Mouse (Mus musculus): ENCODE measurements around the gene Ccnd1. TPM values are rescaled to one million over a fixed set of nuclear protein-coding genes. Genes with fewer than 3 reads are reported as not detected.

Ccnd1 gene
- polyA plus RNA-seq, 1 experiment from 2014 or later, result 167 TPM

GRCm38 (mm10) chr7:144937490-144937889 is 2.2 kb downstream of the Ccnd1 start:
- Histone ChIP-seq H3K9ac (peak overlapping the region; percentile 92), H3K4me2 (replicated peaks) (peak overlapping the region; percentile 96), H3K4me1 (peaks cover 49% of the 10 kb centered on the region), H3K36me3 (peaks cover 48% of the 10 kb centered on the region), H3K27ac (peak overlapping the region; percentile 96), H3K4me3 (peak overlapping the region; percentile 75), H3K27me3 (no peaks in the 10 kb centered on the region), H3K9me3 (no peaks in the 10 kb centered on the region)
- 1% methylated on average over 20 of the region's 20 CpGs for WGBS
- ATAC-seq (ENCODE audit: low FRiP score, low read depth), result peak; percentile 20; the same call in 1 of the 2 replicates

GRCm38 (mm10) chr7:144936311-144936880 is 3.3 kb downstream of the Ccnd1 start:
- peaks cover 57% of the 10 kb centered on the region for H3K36me3 ChIP-seq
- peak overlapping the region; percentile 50 for H3K9ac ChIP-seq
- H3K4me2 ChIP-seq (replicated peaks), result peak overlapping the region; percentile 96
- no peaks in the 10 kb centered on the region for H3K9me3 ChIP-seq
- H3K27me3 ChIP-seq, result no peaks in the 10 kb centered on the region
- peaks cover 46% of the 10 kb centered on the region for H3K4me1 ChIP-seq
- H3K4me3 ChIP-seq, result peak overlapping the region; percentile 75
- H3K27ac ChIP-seq, result no peak overlapping the region
- 86% methylated on average over 4 of the region's 4 CpGs for WGBS
- no peak for ATAC-seq (ENCODE audit: low FRiP score, low read depth)

- H3K9me3 ChIP-seq, result no peaks in the 10 kb centered on the region
- WGBS, result 64% methylated on average over 5 of the region's 5 CpGs
- no peak overlapping the region for H3K4me2 ChIP-seq (replicated peaks)
Observed at GRCm38 (mm10) chr7:144935563-144935962, 4.2 kb downstream of the Ccnd1 start.

GRCm38 (mm10) chr7:144934901-144935300 is 4.8 kb downstream of the Ccnd1 start:
- Histone ChIP-seq H3K27ac (no peak overlapping the region), H3K4me3 (no peak overlapping the region), H3K9me3 (no peaks in the 10 kb centered on the region), H3K4me2 (replicated peaks) (no peak overlapping the region), H3K9ac (no peak overlapping the region), H3K4me1 (peaks cover 35% of the 10 kb centered on the region), H3K36me3 (peaks cover 69% of the 10 kb centered on the region), H3K27me3 (no peaks in the 10 kb centered on the region)
- 66% methylated on average over 5 of the region's 5 CpGs for WGBS
- no peak for ATAC-seq (ENCODE audit: low FRiP score, low read depth)

More at GRCm38 (mm10) chr7:144935563-144935962, 4.2 kb downstream of the Ccnd1 start:
- 0 out of 2 replicates have a peak overlapping the region, but pooled peaks have one; percentile 50 for H3K9ac ChIP-seq
- H3K4me3 ChIP-seq, result no peak overlapping the region
- ATAC-seq (ENCODE audit: low FRiP score, low read depth), result no peak
- H3K4me1 ChIP-seq, result peaks cover 42% of the 10 kb centered on the region
- peaks cover 63% of the 10 kb centered on the region for H3K36me3 ChIP-seq
- no peaks in the 10 kb centered on the region for H3K27me3 ChIP-seq
- H3K27ac ChIP-seq, result no peak overlapping the region

GRCm38 (mm10) chr7:144933796-144934195 is 5.9 kb downstream of the Ccnd1 start:
- WGBS, result 89% methylated on average over 8 of the region's 8 CpGs
- H3K4me3 ChIP-seq, result no peak overlapping the region

GRCm38 (mm10) chr7:144933336-144933735 is 6.4 kb downstream of the Ccnd1 start:
- Histone ChIP-seq H3K4me2 (replicated peaks) (no peak overlapping the region), H3K36me3 (peaks cover 80% of the 10 kb centered on the region), H3K4me3 (no peak overlapping the region), H3K4me1 (peaks cover 35% of the 10 kb centered on the region), H3K27ac (no peak overlapping the region), H3K27me3 (no peaks in the 10 kb centered on the region), H3K9ac (no peak overlapping the region), H3K9me3 (no peaks in the 10 kb centered on the region)
- no peak for ATAC-seq (ENCODE audit: low FRiP score, low read depth)
- 86% methylated on average over 3 of the region's 3 CpGs for WGBS

More at GRCm38 (mm10) chr7:144933796-144934195, 5.9 kb downstream of the Ccnd1 start:
- Histone ChIP-seq H3K9ac (no peak overlapping the region), H3K4me1 (peaks cover 35% of the 10 kb centered on the region), H3K4me2 (replicated peaks) (no peak overlapping the region), H3K27ac (no peak overlapping the region), H3K27me3 (no peaks in the 10 kb centered on the region), H3K9me3 (no peaks in the 10 kb centered on the region), H3K36me3 (peaks cover 79% of the 10 kb centered on the region)
- ATAC-seq (ENCODE audit: low FRiP score, low read depth), result no peak

- Histone ChIP-seq H3K27ac (peak overlapping the region; percentile 28; the same call in 1 of the 2 replicates), H3K4me2 (replicated peaks) (no peak overlapping the region), H3K36me3 (peaks cover 80% of the 10 kb centered on the region), H3K4me3 (no peak overlapping the region), H3K4me1 (peaks cover 35% of the 10 kb centered on the region), H3K27me3 (no peaks in the 10 kb centered on the region), H3K9me3 (no peaks in the 10 kb centered on the region), H3K9ac (0 out of 2 replicates have a peak overlapping the region, but pooled peaks have one; percentile 25)
- WGBS, result 74% methylated on average over 18 of the region's 18 CpGs
- ATAC-seq (ENCODE audit: low FRiP score, low read depth), result no peak
Observed at GRCm38 (mm10) chr7:144932389-144932937, 7.3 kb downstream of the Ccnd1 start.

GRCm38 (mm10) chr7:144931778-144932177 is 7.9 kb downstream of the Ccnd1 start:
- no peaks in the 10 kb centered on the region for H3K9me3 ChIP-seq
- no peak overlapping the region for H3K9ac ChIP-seq
- no peaks in the 10 kb centered on the region for H3K27me3 ChIP-seq
- 21% methylated on average over 3 of the region's 3 CpGs for WGBS
- H3K4me2 ChIP-seq (replicated peaks), result no peak overlapping the region
- no peak overlapping the region for H3K4me3 ChIP-seq
- no peak for ATAC-seq (ENCODE audit: low FRiP score, low read depth)
- 0 out of 2 replicates have a peak overlapping the region, but pooled peaks have one; percentile 28 for H3K27ac ChIP-seq
- peaks cover 28% of the 10 kb centered on the region for H3K4me1 ChIP-seq
- H3K36me3 ChIP-seq, result peaks cover 75% of the 10 kb centered on the region

GRCm38 (mm10) chr7:144929931-144930330 is 9.8 kb downstream of the Ccnd1 start:
- Histone ChIP-seq H3K9me3 (no peaks in the 10 kb centered on the region), H3K36me3 (peaks cover 57% of the 10 kb centered on the region), H3K27me3 (no peaks in the 10 kb centered on the region), H3K27ac (no peak overlapping the region; the same call in 1 of the 2 replicates), H3K9ac (no peak overlapping the region), H3K4me3 (no peak overlapping the region), H3K4me2 (replicated peaks) (no peak overlapping the region), H3K4me1 (peaks cover 17% of the 10 kb centered on the region)
- no peak for ATAC-seq (ENCODE audit: low FRiP score, low read depth)
- WGBS, result 72% methylated on average over 5 of the region's 5 CpGs

GRCm38 (mm10) chr7:144929506-144929905 is 10.2 kb downstream of the Ccnd1 start:
- Histone ChIP-seq H3K9ac (no peak overlapping the region), H3K4me2 (replicated peaks) (no peak overlapping the region), H3K27me3 (no peaks in the 10 kb centered on the region), H3K9me3 (no peaks in the 10 kb centered on the region), H3K27ac (no peak overlapping the region), H3K4me1 (peaks cover 15% of the 10 kb centered on the region), H3K4me3 (no peak overlapping the region), H3K36me3 (peaks cover 53% of the 10 kb centered on the region)
- 85% methylated on average over 8 of the region's 8 CpGs for WGBS
- no peak for ATAC-seq (ENCODE audit: low FRiP score, low read depth)

GRCm38 (mm10) chr7:144928889-144929210 is 10.9 kb downstream of the Ccnd1 start:
- Histone ChIP-seq H3K9me3 (no peaks in the 10 kb centered on the region), H3K4me3 (no peak overlapping the region), H3K27me3 (no peaks in the 10 kb centered on the region), H3K27ac (no peak overlapping the region), H3K4me2 (replicated peaks) (no peak overlapping the region), H3K36me3 (peaks cover 51% of the 10 kb centered on the region), H3K4me1 (peaks cover 13% of the 10 kb centered on the region), H3K9ac (no peak overlapping the region)
- ATAC-seq (ENCODE audit: low FRiP score, low read depth), result no peak; the same call in 1 of the 2 replicates
- 82% methylated on average over 6 of the region's 6 CpGs for WGBS

- Histone ChIP-seq H3K27ac (no peak overlapping the region), H3K27me3 (no peaks in the 10 kb centered on the region), H3K9me3 (no peaks in the 10 kb centered on the region), H3K4me3 (no peak overlapping the region), H3K4me1 (peaks cover 13% of the 10 kb centered on the region), H3K9ac (no peak overlapping the region), H3K36me3 (peaks cover 47% of the 10 kb centered on the region), H3K4me2 (replicated peaks) (no peak overlapping the region)
- 66% methylated on average over 4 of the region's 4 CpGs for WGBS
- ATAC-seq (ENCODE audit: low FRiP score, low read depth), result no peak
Observed at GRCm38 (mm10) chr7:144928009-144928888, 11.5 kb downstream of the Ccnd1 start.
